Mouse (Mus musculus) liver, embryonic 14.5 days (tissue): ENCODE data around the gene Olfr223. TPM values are rescaled to one million over a fixed set of nuclear protein-coding genes. Genes with fewer than 3 reads are reported as not detected.

Experiments
- ATAC-seq: fragments of 200-750 bp; cut with Nextera tagmentation; 2 replicates; pipeline ENCODE4 v1.8.0; 2017; ENCODE audit warnings: moderate number of reproducible peaks, mild to moderate bottlenecking, moderate library complexity; ENCODE audit not compliant: insufficient read depth
- DNase-seq, 3 experiments: peaks; one replicate each; pipeline ENCODE4 v3.0.0-alpha.2; 2012 to 2013; ENCODE audit warnings: low read depth in 3 of 3, low spot score in 3 of 3
- H3K27ac ChIP-seq: fragments of 300-500 bp; sonication (generic); 2 replicates; pipeline ENCODE4 v1.5.1; 2014; ENCODE audit warnings: moderate library complexity, mild to moderate bottlenecking, control low read depth, inconsistent platforms
- H3K27me3 ChIP-seq: fragments of 300-500 bp; sonication (generic); 2 replicates; pipeline ENCODE4 v1.6.1; 2014; ENCODE audit warnings: mild to moderate bottlenecking, low read length, moderate library complexity; ENCODE audit not compliant: control insufficient read depth, insufficient read depth
- H3K36me3 ChIP-seq: fragments of 300-500 bp; sonication (generic); replicated peaks from 2 replicates; pipeline ENCODE4 v1.6.1; 2014; ENCODE audit warnings: low read depth; ENCODE audit not compliant: control insufficient read depth, insufficient read depth
- H3K4me1 ChIP-seq, 2 experiments: fragments of 200-500 bp in 1 of 2; fragments of 300-500 bp in 1 of 2; sonication (generic) in 1 of 2; replicated peaks; 2 replicates each; pipeline ENCODE4 v1.6.1; 2012 to 2014; ENCODE audit warnings: antibody characterized with exemption in 1 of 2, inconsistent platforms in 1 of 2, low read length in 1 of 2; ENCODE audit not compliant: control insufficient read depth in 2 of 2, insufficient read depth in 2 of 2
- H3K4me2 ChIP-seq: fragments of 300-500 bp; sonication (generic); 2 replicates; pipeline ENCODE4 v1.6.1; 2014; ENCODE audit warnings: low read depth, mild to moderate bottlenecking, control low read depth, moderate library complexity
- H3K4me3 ChIP-seq, 2 experiments: fragments of 200-500 bp in 1 of 2; fragments of 300-500 bp in 1 of 2; sonication (generic) in 1 of 2; 2 replicates each; pipeline ENCODE4 v1.5.1; 2012 to 2014; ENCODE audit warnings: low read depth in 2 of 2, low read length in 2 of 2, mild to moderate bottlenecking in 2 of 2, control low read depth in 1 of 2, inconsistent platforms in 1 of 2, moderate library complexity in 1 of 2; ENCODE audit not compliant: insufficient read depth in 1 of 2
- H3K9ac ChIP-seq: fragments of 300-500 bp; sonication (generic); replicated peaks from 2 replicates; pipeline ENCODE4 v1.6.1; 2014; ENCODE audit warnings: mild to moderate bottlenecking, control low read depth, moderate library complexity
- H3K9me3 ChIP-seq: fragments of 300-500 bp; sonication (generic); 2 replicates; pipeline ENCODE4 v1.6.1; 2016; ENCODE audit warnings: low read length, mixed read lengths; ENCODE audit not compliant: control insufficient read depth
- CTCF ChIP-seq: IDR thresholded peaks from 2 replicates; pipeline ENCODE4 v1.5.1; 2016; ENCODE audit warnings: antibody characterized with exemption, low read depth, control low read depth
- EP300 ChIP-seq: IDR thresholded peaks from 2 replicates; pipeline ENCODE4 v1.6.1; 2016; ENCODE audit warnings: antibody characterized with exemption, low read depth
- WGBS: fragments of 180-500 bp; shearing (Covaris S2); extraction: QIAGEN DNeasy Blood & Tissue Kit; methylation state at CpG from one replicate; pipeline ENCODE4 v1.1.7; 2014; ENCODE audit not compliant: insufficient replicate concordance; 5-methylcytosine and 5-hydroxymethylcytosine counted together
- polyA plus RNA-seq, 2 experiments: library from polyadenylated mRNA; depleted of rRNA in 1 of 2; stranded (reverse) in 1 of 2; unstranded in 1 of 2; fragments of >200 nt; fragmentation: Nextera tagmentation in 1 of 2; extraction: Ambion mirVana in 1 of 2; gene quantifications; 2 replicates each; pipeline versions ENCODE4 v1.2.1 to v1.2.3; 2012 to 2014

Olfr223 gene
- polyA plus RNA-seq, 2 experiments: not detected

GRCm38 (mm10) chr11:59569306-59569705, 23.8 kb downstream of the Olfr223 start:
- 33% methylated on average over 3 of the region's 3 CpGs for WGBS
- ATAC-seq (no peak), DNase-seq (no peak)
- Histone ChIP-seq H3K27ac (no peak overlapping the region), H3K9me3 (no peaks in the 10 kb centered on the region), H3K4me1 (no peaks in the 10 kb centered on the region), H3K36me3 (no peaks in the 10 kb centered on the region), H3K27me3 (no peaks in the 10 kb centered on the region; the same call in 1 of the 2 replicates), H3K4me3 (no peak overlapping the region), H3K9ac (no peak overlapping the region), H3K4me2 (no peak overlapping the region)
- peak; percentile 64 for TF ChIP-seq CTCF
- TF ChIP-seq EP300: no peak

GRCm38 (mm10) chr11:59562837-59563236, 30.3 kb downstream of the Olfr223 start:
- no peak for ATAC-seq
- Histone ChIP-seq H3K4me3 (no peak overlapping the region), H3K27ac (no peak overlapping the region), H3K9ac (no peak overlapping the region), H3K36me3 (no peaks in the 10 kb centered on the region), H3K27me3 (no peaks in the 10 kb centered on the region), H3K4me1 (no peaks in the 10 kb centered on the region), H3K4me2 (no peak overlapping the region), H3K9me3 (no peaks in the 10 kb centered on the region)
- WGBS: 46% methylated on average over 9 of the region's 9 CpGs
- TF ChIP-seq CTCF (no peak), EP300 (no peak)
- no peak for DNase-seq

GRCm38 (mm10) chr11:59562336-59562735, 30.8 kb downstream of the Olfr223 start:
- Histone ChIP-seq H3K9ac (no peak overlapping the region), H3K4me3 (no peak overlapping the region), H3K27ac (no peak overlapping the region), H3K36me3 (no peaks in the 10 kb centered on the region), H3K27me3 (no peaks in the 10 kb centered on the region), H3K4me1 (no peaks in the 10 kb centered on the region), H3K4me2 (no peak overlapping the region), H3K9me3 (no peaks in the 10 kb centered on the region)
- no peak for DNase-seq
- no peak for TF ChIP-seq CTCF
- TF ChIP-seq EP300: no peak
- WGBS: 72% methylated on average over 4 of the region's 4 CpGs
- ATAC-seq: no peak

GRCm38 (mm10) chr11:59560906-59561305, 32.2 kb downstream of the Olfr223 start:
- H3K4me1 ChIP-seq: no peaks in the 10 kb centered on the region
- DNase-seq (no peak), ATAC-seq (no peak)
- WGBS: 41% methylated on average over 3 of the region's 3 CpGs
- no peak overlapping the region for H3K4me3 ChIP-seq
- no peak overlapping the region for H3K9ac ChIP-seq
- H3K9me3 ChIP-seq: no peaks in the 10 kb centered on the region
- H3K36me3 ChIP-seq: no peaks in the 10 kb centered on the region
- no peak overlapping the region for H3K4me2 ChIP-seq
- H3K27ac ChIP-seq: no peak overlapping the region
- TF ChIP-seq CTCF: no peak
- TF ChIP-seq EP300: no peak
- H3K27me3 ChIP-seq: no peaks in the 10 kb centered on the region

GRCm38 (mm10) chr11:59554535-59554934, 38.6 kb downstream of the Olfr223 start:
- H3K36me3 ChIP-seq: no peaks in the 10 kb centered on the region
- H3K27ac ChIP-seq: no peak overlapping the region
- H3K4me1 ChIP-seq: no peaks in the 10 kb centered on the region
- H3K27me3 ChIP-seq: no peaks in the 10 kb centered on the region
- ATAC-seq: no peak
- H3K4me3 ChIP-seq: no peak overlapping the region
- no peak overlapping the region for H3K4me2 ChIP-seq
- H3K9ac ChIP-seq: no peak overlapping the region
- H3K9me3 ChIP-seq: no peaks in the 10 kb centered on the region
- DNase-seq: no peak
- TF ChIP-seq CTCF (no peak), EP300 (no peak)
- WGBS: 19% methylated on average over 8 of the region's 8 CpGs
